Mouse (Mus musculus): ENCODE data around the gene Zfp967. TPM values are rescaled to one million over a fixed set of nuclear protein-coding genes. Genes with fewer than 3 reads are reported as not detected.
"Not testable (repeated sequence)": the region's sequence is repeated elsewhere in the genome, so short reads cannot be mapped to it uniquely, and the experiment has no call there.

Gene Zfp967
- not detected in 2 replicates for polyA plus RNA-seq (2012; rRNA removed)

- not testable (repeated sequence) for H3K4me3 ChIP-seq (replicated peaks; ENCODE audit: insufficient read depth, low read depth, low read length); H3K27ac ChIP-seq (ENCODE audit: insufficient read depth, low read length); DNase-seq; H3K4me1 ChIP-seq (ENCODE audit: control insufficient read depth, insufficient read depth, low read length); H3K27me3 ChIP-seq (ENCODE audit: control insufficient read depth, insufficient read depth, low read length)
- no CpG with 5 or more reads among the region's 9 CpGs for WGBS
Measured at GRCm38 (mm10) chr2:176520756-176521155, at the start of gene Zfp967. Gene Zfp967, plus strand, starts transcription at chr2:176521056.

GRCm38 (mm10) chr2:176486683-176487082 is 34.2 kb upstream of the Zfp967 start, which contains the start of gene Gm14434:
Gene Gm14434, minus strand, starts transcription at chr2:176486783.
- H3K4me1 ChIP-seq (ENCODE audit: control insufficient read depth, insufficient read depth, low read length); H3K4me3 ChIP-seq (replicated peaks; ENCODE audit: insufficient read depth, low read depth, low read length); H3K27ac ChIP-seq (ENCODE audit: insufficient read depth, low read length); DNase-seq; H3K27me3 ChIP-seq (ENCODE audit: control insufficient read depth, insufficient read depth, low read length): not testable (repeated sequence)
- no CpG with 5 or more reads among the region's 4 CpGs for WGBS

Other genes starting within 250 kb of the Zfp967 start
- not detected in 2 replicates for gene Gm11009, start 201.6 kb upstream of the Zfp967 start, polyA plus RNA-seq (2012; rRNA removed)
- 1.8 and 3.3 TPM in 2 replicates for gene Gm14435, start 97.5 kb upstream of the Zfp967 start, polyA plus RNA-seq (2012; rRNA removed)
- 13.1 and 14.9 TPM in 2 replicates for gene Gm14434, start 34.3 kb upstream of the Zfp967 start, polyA plus RNA-seq (2012; rRNA removed)
- gene Gm14308, start 115.3 kb downstream of the Zfp967 start, polyA plus RNA-seq (2012; rRNA removed), result 15.4 and 22.0 TPM in 2 replicates
- gene Zfp973, start 149.5 kb downstream of the Zfp967 start, polyA plus RNA-seq (2012; rRNA removed), result 11.8 and 12.9 TPM in 2 replicates
- 41.5 and 44.8 TPM in 2 replicates for gene Gm14305, start 187.3 kb downstream of the Zfp967 start, polyA plus RNA-seq (2012; rRNA removed)